Mouse (Mus musculus) kidney, embryonic 16.5 days (tissue): ENCODE results near the gene Trmt1. TPM values are rescaled to one million over a fixed set of nuclear protein-coding genes. Genes with fewer than 3 reads are reported as not detected.

Experiments used
- ATAC-seq: fragments of 200-750 bp; cut with Nextera tagmentation; 2 replicates; pipeline ENCODE4 v1.8.0; 2017; ENCODE audit warnings: moderate TSS enrichment; ENCODE audit not compliant: low FRiP score, low TSS enrichment
- H3K27ac ChIP-seq: fragments of 300-500 bp; sonication (generic); 2 replicates; pipeline ENCODE4 v1.5.1; 2014; ENCODE audit warnings: low read length
- H3K27me3 ChIP-seq: fragments of 300-500 bp; sonication (generic); 2 replicates; pipeline ENCODE4 v1.6.1; 2014; ENCODE audit warnings: low read length, control low read depth, mixed read lengths; ENCODE audit not compliant: insufficient read depth
- H3K36me3 ChIP-seq: fragments of 300-500 bp; sonication (generic); 2 replicates; pipeline ENCODE4 v1.6.1; 2014; ENCODE audit warnings: low read length, control low read depth, mixed read lengths; ENCODE audit not compliant: insufficient read depth
- H3K4me1 ChIP-seq: fragments of 300-500 bp; sonication (generic); 2 replicates; pipeline ENCODE4 v1.6.1; 2014; ENCODE audit warnings: low read length, control low read depth, mixed read lengths; ENCODE audit not compliant: insufficient read depth
- H3K4me2 ChIP-seq: fragments of 300-500 bp; sonication (generic); replicated peaks from 2 replicates; pipeline ENCODE4 v1.6.1; 2014; ENCODE audit warnings: low read depth, low read length
- H3K4me3 ChIP-seq: fragments of 300-500 bp; sonication (generic); 2 replicates; pipeline ENCODE4 v1.5.1; 2014; ENCODE audit warnings: mild to moderate bottlenecking, low read length
- H3K9ac ChIP-seq: fragments of 300-500 bp; sonication (generic); replicated peaks from 2 replicates; pipeline ENCODE4 v1.6.1; 2014; ENCODE audit warnings: low read length
- H3K9me3 ChIP-seq: fragments of 300-500 bp; sonication (generic); 2 replicates; pipeline ENCODE4 v1.6.1; 2016; ENCODE audit warnings: low read length, control low read depth
- WGBS: fragments of 180-500 bp; shearing (Covaris S2); extraction: QIAGEN DNeasy Blood & Tissue Kit; methylation state at CpG from one replicate; pipeline ENCODE4 v1.1.7; 2014; 5-methylcytosine and 5-hydroxymethylcytosine counted together
- polyA plus RNA-seq: library from polyadenylated mRNA; unstranded; fragments of >200 nt; fragmentation: Nextera tagmentation; extraction: Ambion mirVana; gene quantifications from 2 replicates; pipeline ENCODE4 v1.2.1, GENCODE M21; 2015

The Trmt1 gene
- polyA plus RNA-seq, 1 experiment from 2014 or later, result 81.5 TPM

GRCm38 (mm10) chr8:84646800-84647199 lies 39.3 kb upstream of the Trmt1 start:
- no peaks in the 10 kb centered on the region for H3K9me3 ChIP-seq
- H3K4me2 ChIP-seq, result no peak overlapping the region
- no peak for ATAC-seq
- 53% methylated on average over 6 of the region's 6 CpGs for WGBS
- H3K9ac ChIP-seq, result no peak overlapping the region
- H3K36me3 ChIP-seq, result no peaks in the 10 kb centered on the region
- peaks cover 3% of the 10 kb centered on the region; the same call in 1 of the 2 replicates for H3K4me1 ChIP-seq
- H3K27me3 ChIP-seq, result no peaks in the 10 kb centered on the region
- no peak overlapping the region for H3K27ac ChIP-seq
- no peak overlapping the region for H3K4me3 ChIP-seq

GRCm38 (mm10) chr8:84647461-84647901 lies 38.6 kb upstream of the Trmt1 start:
- Histone ChIP-seq H3K4me2 (peak overlapping the region; percentile 40), H3K4me1 (peaks cover 3% of the 10 kb centered on the region; the same call in 1 of the 2 replicates), H3K9ac (peak overlapping the region; percentile 6; the same call in 1 of the 2 replicates), H3K9me3 (no peaks in the 10 kb centered on the region), H3K36me3 (no peaks in the 10 kb centered on the region), H3K4me3 (peak overlapping the region; percentile 4), H3K27ac (no peak overlapping the region), H3K27me3 (no peaks in the 10 kb centered on the region)
- ATAC-seq, result peak; percentile 78
- 3% methylated on average over 14 of the region's 14 CpGs for WGBS

GRCm38 (mm10) chr8:84650213-84650612 lies 35.9 kb upstream of the Trmt1 start:
- Histone ChIP-seq H3K9me3 (no peaks in the 10 kb centered on the region), H3K4me2 (no peak overlapping the region), H3K4me1 (peaks cover 9% of the 10 kb centered on the region), H3K4me3 (no peak overlapping the region), H3K27me3 (no peaks in the 10 kb centered on the region), H3K36me3 (no peaks in the 10 kb centered on the region), H3K9ac (no peak overlapping the region), H3K27ac (no peak overlapping the region)
- 0 out of 2 replicates have a peak, but pooled peaks have one; percentile 3 for ATAC-seq
- WGBS, result 57% methylated on average over 3 of the region's 3 CpGs

GRCm38 (mm10) chr8:84653092-84653631 lies 32.9 kb upstream of the Trmt1 start:
- ATAC-seq, result no peak
- Histone ChIP-seq H3K4me2 (no peak overlapping the region), H3K36me3 (no peaks in the 10 kb centered on the region), H3K27ac (peak overlapping the region; percentile 51), H3K4me3 (0 out of 2 replicates have a peak overlapping the region, but pooled peaks have one; percentile 6), H3K9ac (no peak overlapping the region), H3K27me3 (no peaks in the 10 kb centered on the region), H3K4me1 (peaks cover 36% of the 10 kb centered on the region), H3K9me3 (no peaks in the 10 kb centered on the region)
- WGBS, result 38% methylated on average over 9 of the region's 9 CpGs

- H3K4me3 ChIP-seq, result no peak overlapping the region
- no peaks in the 10 kb centered on the region for H3K27me3 ChIP-seq
- peak overlapping the region; percentile 99 for H3K27ac ChIP-seq
- no peak for ATAC-seq
- no peak overlapping the region for H3K4me2 ChIP-seq
- no peaks in the 10 kb centered on the region for H3K36me3 ChIP-seq
- H3K9ac ChIP-seq, result no peak overlapping the region
- WGBS, result 41% methylated on average over 4 of the region's 4 CpGs
- peaks cover 42% of the 10 kb centered on the region for H3K4me1 ChIP-seq
- H3K9me3 ChIP-seq, result no peaks in the 10 kb centered on the region
Measured at GRCm38 (mm10) chr8:84654597-84654996, 31.5 kb upstream of the Trmt1 start.

- H3K27ac ChIP-seq, result peak overlapping the region; percentile 99
- peak overlapping the region; percentile 53 for H3K4me3 ChIP-seq
- H3K36me3 ChIP-seq, result no peaks in the 10 kb centered on the region
- WGBS, result under 1% methylated on average over 14 of the region's 15 CpGs
- H3K9ac ChIP-seq, result peak overlapping the region; percentile 82
- peak overlapping the region; percentile 77 for H3K4me2 ChIP-seq
- H3K27me3 ChIP-seq, result no peaks in the 10 kb centered on the region
- peak; percentile 72 for ATAC-seq
- peaks cover 47% of the 10 kb centered on the region for H3K4me1 ChIP-seq
- no peaks in the 10 kb centered on the region for H3K9me3 ChIP-seq
Measured at GRCm38 (mm10) chr8:84655336-84656190, 30.5 kb upstream of the Trmt1 start.

- under 1% methylated on average over 10 of the region's 10 CpGs for WGBS
Measured at GRCm38 (mm10) chr8:84656191-84656525, 29.9 kb upstream of the Trmt1 start.

GRCm38 (mm10) chr8:84656641-84657126 lies 29.4 kb upstream of the Trmt1 start:
- Histone ChIP-seq H3K4me1 (peaks cover 47% of the 10 kb centered on the region), H3K9me3 (no peaks in the 10 kb centered on the region), H3K27ac (peak overlapping the region; percentile 99), H3K27me3 (no peaks in the 10 kb centered on the region), H3K9ac (peak overlapping the region; percentile 82), H3K36me3 (no peaks in the 10 kb centered on the region), H3K4me2 (peak overlapping the region; percentile 77), H3K4me3 (peak overlapping the region; percentile 53)
- peak; percentile 87 for ATAC-seq
- under 1% methylated on average over 23 of the region's 23 CpGs for WGBS

More at GRCm38 (mm10) chr8:84656191-84656525, 29.9 kb upstream of the Trmt1 start:
- peaks cover 47% of the 10 kb centered on the region for H3K4me1 ChIP-seq
- H3K36me3 ChIP-seq, result no peaks in the 10 kb centered on the region
- peak overlapping the region; percentile 82 for H3K9ac ChIP-seq
- peak overlapping the region; percentile 77 for H3K4me2 ChIP-seq
- H3K9me3 ChIP-seq, result no peaks in the 10 kb centered on the region
- peak overlapping the region; percentile 99 for H3K27ac ChIP-seq
- H3K27me3 ChIP-seq, result no peaks in the 10 kb centered on the region
- H3K4me3 ChIP-seq, result peak overlapping the region; percentile 53
- peak; percentile 21; the same call in 1 of the 2 replicates for ATAC-seq

GRCm38 (mm10) chr8:84657203-84657602 lies 28.9 kb upstream of the Trmt1 start:
- H3K9me3 ChIP-seq, result no peaks in the 10 kb centered on the region
- no peak for ATAC-seq
- H3K4me3 ChIP-seq, result peak overlapping the region; percentile 53
- H3K27ac ChIP-seq, result peak overlapping the region; percentile 99
- H3K4me1 ChIP-seq, result peaks cover 47% of the 10 kb centered on the region
- H3K9ac ChIP-seq, result peak overlapping the region; percentile 82
- no peaks in the 10 kb centered on the region for H3K36me3 ChIP-seq
- peak overlapping the region; percentile 77 for H3K4me2 ChIP-seq
- no peaks in the 10 kb centered on the region for H3K27me3 ChIP-seq
